Mouse (Mus musculus): ENCODE data around the gene Brpf3.

DNA sequence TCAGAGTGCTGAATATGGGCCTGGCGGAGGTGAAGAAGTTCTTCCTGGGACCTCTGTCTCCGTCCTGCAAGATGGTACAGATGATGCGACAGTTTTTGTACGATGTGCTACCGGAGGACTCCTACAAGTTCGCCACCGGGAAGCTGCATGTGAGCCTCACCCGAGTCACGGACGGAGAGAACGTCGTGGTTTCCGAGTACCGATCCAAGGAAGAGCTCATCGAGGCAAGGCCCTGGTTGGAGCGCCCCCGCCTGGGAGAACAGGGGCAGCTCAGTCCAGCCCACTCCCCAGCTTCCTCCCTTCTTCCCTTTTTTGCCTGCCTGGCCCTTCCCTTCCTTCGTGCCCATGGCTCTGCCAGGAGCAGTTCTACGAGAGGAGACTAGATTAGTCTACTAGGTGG lies 75.9 kb downstream of the Brpf3 start:
- TF ChIP-seq CTCF (IDR thresholded peaks at IDR 0.05; ENCODE audit: extremely low read depth, insufficient read length, insufficient replicate concordance, low read depth, low read length) (peak; percentile 32), POLR2A (IDR thresholded peaks at IDR 0.05; ENCODE audit: low read depth, low read length) (no peak)

Measured in small intestine, adult 2 months (tissue).